Mouse (Mus musculus): ENCODE measurements around the gene Poldip2.
A peak's percentile ranks its signal among the peaks of the same experiment; 100 is the strongest.

Gene Poldip2

DNA sequence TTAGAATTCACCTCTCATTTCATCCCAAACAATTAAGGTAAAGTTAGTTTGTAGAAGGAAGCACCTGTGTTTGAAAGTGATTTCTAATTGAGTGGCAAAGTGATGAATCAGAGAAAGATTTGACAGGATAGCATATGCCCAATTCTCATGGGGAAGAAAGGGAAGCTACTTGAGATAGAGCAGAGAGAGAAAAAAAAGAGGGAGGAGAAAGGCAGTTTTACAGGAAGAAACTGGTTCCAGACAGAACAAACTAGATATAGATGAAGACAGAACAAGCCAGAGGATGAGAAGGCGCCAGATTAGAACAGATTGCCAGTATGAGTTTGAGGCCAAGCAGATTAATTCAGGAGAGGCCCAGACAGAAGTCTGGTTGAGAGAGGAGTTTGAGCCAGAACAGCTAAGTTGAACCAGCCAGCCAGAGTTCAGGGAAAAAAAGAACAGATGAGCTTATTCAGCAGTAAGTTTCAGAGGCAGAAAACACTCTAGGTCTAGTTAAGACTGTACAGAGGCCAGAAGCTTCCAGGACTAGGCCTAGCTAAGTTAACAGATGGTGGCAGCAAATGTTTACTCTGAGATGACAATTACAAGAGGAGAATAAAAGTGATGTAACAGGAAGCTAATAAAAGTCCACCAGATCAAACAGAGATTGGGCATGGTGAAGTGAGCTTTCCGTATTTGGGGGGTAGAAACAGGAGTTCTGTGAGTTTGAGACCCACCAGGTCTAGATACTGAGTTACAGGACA lies 35.9 kb downstream of the Poldip2 start:
- no peak for DNase-seq

DNA sequence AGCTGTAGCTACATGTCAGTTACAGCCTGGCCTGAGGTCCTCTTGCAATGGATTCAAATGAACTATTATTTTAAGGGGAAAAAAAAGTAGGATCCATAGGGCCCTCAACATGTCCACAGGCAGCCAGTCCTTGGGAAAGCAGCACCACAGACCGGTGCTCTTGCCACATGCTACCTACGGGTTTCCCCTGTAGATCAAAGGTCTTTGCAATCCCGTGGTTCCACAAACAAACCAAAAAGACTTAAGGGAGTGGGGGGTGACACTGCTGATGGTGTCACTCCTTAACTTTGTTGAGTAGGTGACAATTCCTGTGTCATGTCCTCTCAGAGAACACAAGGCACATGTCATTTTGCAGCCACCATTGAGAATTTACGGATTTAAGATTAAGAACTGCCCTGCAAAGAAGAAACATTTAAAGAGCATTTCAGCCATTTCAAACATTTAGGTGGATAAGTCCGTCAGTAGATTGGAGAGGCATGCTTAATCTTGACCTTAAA lies 37.5 kb downstream of the Poldip2 start:
- DNase-seq: no peak

DNA sequence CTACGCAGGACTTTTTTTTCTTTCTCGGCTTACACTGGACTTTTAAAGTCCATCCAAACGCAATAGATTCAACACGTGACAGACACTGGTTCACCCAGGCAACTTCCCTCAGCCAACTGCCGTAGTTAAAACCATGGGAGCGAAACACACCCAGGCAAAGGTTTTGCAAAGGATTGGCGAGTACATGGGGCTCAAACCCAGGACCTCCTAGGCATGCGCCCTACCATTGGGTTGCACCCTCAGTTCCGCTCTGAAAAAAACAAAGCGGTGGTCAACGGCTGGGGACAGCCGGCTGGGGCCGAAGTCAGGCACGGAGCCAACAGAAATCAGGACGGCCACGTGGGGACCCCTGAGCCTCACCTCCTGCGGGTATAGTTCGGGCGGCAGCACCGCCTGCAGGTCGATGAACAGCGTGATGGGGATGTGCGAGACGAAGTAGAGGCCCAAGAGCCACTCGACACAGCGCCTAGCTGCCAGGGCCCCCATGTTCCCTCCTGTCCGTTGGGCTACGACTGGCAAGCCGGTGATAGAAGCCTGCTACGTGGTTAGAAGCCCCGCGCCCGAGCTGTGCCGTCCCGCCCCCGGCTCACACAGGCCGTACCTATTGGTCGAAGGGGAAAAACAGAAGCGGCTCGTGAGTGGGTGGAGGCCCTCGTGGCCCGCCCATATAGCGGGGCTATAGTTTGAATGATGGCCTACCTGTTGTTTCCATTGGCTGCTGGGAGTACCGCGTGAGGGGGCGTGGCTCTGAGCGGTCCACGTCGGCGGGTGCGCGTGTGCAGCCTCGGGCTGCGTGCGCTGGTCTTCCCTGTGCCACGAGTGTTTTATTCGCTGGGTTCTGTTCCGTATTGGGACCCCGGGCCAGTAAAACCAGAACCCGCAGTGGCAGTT lies 38.4 kb downstream of the Poldip2 start, which contains the start of gene Tmem97:
Gene Tmem97 (minus strand): TSS at position 610 of the 891 bp plus-strand sequence.
- DNase-seq: peak; percentile 96 to 98

DNA sequence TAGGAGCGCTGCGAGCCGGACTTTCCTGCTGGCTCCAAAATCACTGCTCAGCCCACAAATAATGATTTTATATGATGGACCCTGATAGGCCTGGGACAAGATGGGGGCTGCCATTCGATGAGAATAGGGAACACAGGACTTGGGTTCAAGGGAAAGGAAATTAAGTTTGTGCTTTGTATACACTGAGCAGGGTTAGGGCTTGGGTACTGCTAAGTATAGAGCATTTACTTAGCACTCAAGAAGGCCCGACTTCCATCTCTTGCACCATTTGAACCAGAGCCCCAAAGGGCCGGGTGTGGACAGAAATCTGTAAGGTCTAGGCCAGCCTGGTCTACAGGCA lies 39.0 kb downstream of the Poldip2 start:
- DNase-seq: no peak

DNA sequence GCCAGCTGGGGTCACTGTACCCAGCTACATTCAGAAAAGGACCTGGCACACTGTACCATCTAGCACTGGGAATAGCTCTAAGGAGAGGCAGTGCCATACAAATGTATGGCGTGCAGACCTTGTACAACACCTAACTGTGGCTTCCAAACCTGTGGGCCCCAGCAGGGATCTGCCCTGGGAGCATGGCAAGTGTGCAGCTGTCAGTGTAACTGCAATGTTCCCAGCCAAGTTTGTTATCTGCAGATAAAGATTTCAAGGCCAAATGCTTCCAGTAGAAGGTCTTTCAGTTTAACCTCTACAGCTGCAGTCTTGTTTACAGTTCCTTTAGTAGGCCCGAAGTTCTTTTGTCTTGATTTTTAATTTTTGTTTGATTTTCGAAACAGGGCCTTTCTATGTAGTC lies 43.6 kb downstream of the Poldip2 start:
- DNase-seq: no peak

DNA sequence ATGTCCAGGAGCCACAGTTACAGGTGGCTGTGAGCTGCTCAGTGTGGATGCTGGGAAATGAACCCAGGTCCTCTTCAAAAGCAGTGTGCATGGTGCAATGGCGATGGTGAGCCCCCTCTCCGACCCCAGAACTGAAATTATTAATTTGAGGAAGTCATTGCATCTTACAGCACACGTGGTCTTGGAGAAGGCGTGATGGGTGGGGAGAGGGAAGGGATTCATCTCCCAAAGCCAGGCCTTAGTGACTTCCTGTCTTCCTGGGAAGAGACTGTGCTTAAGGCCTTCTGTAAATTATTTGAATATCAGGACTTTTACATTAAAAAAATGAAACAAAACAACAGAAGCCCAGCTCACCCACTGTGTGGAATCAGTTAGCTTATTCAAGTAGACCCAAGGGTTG lies 44.1 kb downstream of the Poldip2 start:
- no peak for DNase-seq

DNA sequence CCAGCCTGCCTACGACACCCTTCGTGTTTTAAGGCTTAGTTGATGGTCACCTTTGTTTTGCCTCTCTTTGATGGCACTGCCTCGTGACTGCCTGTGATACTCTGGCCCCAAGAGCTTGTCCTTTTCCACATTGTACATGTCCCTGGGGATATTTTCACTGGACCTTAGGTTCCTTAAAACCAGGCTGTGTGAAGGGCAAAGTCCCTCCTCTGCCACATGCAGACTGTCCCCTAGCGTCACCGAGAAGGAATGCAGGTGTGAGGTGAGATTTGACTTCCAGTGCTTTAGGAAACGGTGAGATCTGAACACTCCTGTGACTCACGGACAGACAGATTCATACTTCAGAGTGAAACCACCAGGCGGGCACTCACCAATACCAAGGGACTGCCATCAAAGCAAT lies 45.2 kb downstream of the Poldip2 start:
- peak in 1 of 2 experiments; percentile 22 for DNase-seq

DNA sequence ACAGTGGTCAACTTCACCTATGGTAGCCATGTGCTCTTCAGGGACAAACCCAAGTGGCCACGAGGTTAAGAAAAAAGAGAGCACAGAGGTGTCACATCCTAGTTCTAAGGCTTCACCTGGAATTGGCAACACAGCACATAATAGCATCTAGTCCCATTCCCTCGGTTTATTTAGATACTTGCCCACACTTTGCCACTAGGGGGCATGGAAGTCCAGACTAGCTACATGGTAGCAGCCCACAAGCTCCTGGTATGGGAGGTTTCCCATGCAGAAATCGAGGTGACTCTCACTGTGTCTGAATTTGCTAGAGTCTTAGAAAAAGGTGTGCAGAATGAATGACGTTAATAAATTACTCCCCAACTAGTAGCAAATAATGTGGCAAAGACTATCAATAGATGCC lies 48.5 kb downstream of the Poldip2 start:
- peak; percentile 40 to 80 for DNase-seq

DNA sequence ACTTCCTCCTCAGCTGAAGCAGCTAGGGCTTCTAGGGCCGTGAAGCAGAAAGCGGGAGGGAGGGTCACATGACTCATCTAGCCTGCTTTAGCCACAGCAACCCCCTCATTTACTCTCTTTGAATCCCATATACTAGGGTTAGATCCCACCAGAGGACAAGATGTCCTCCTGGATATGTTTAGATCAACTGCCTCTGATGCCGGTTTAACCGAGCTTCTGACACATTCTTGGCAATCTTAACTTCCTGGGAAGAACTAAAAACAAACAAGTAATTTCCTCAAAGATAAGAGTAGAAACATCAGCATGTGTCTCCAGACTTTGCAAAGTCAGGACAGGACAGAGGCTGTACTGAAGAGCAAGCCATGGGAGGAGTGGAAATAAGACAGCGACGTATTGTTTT lies 54.8 kb downstream of the Poldip2 start:
- peak; percentile 38 to 65 for DNase-seq

DNA sequence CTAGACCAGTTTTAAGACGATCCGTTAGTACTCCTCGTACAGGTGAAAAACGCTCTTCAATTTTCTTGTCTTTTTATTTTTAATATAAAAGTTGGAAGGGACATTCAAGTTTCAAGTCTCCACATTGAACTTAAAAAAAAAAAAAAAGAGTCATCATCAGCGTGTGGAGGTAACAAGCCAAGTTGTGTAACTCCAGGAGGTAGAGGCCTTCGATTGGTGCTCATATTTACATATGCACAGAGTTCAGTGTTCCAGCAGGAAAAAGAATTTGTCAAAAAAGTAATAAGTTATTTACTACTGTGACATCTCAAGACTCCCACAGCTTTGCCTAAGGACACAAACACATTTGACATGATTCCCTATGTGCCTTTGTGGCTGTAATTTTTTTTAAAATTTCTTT lies 55.6 kb downstream of the Poldip2 start:
- no peak for DNase-seq

DNA sequence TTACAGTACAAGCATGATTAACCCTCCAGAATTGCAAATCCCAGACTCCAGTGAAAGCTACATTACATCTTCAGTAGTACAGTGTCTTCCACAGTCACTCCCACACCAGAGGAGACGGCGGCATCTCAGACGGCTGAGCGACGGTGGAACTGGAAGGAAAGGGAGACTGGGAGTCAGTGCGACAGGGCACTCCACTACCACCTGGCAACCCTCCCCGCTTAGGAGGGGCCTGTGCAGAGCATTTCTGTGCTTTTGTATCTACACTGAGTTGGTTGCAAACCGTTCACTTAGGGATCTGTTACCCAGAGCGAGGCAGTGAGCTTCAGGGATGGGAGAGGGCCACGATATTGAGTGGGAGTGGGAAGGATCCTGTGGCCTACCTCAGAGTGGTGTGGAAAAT lies 56.8 kb downstream of the Poldip2 start:
- no peak for DNase-seq

DNA sequence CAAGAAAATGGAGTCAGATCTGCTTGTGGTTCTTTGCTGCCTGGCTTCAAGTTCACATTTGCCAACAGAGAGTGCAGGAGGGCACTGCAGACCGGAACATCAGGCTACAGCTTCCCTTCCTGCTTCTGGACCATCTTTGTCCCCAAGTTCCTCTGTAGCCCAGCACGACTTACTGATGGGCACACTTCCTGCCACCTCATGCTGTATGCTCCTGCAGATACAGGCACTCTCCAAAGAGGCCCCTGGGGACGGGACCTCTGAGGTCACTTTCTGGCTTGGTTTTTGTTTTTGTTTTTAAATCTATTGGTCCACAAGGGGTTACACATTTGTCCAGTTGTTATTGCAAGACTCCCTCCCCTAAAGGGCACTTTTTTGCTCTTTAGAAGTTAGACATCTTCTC lies 57.8 kb downstream of the Poldip2 start:
- DNase-seq: peak in 1 of 2 experiments; percentile 27

DNA sequence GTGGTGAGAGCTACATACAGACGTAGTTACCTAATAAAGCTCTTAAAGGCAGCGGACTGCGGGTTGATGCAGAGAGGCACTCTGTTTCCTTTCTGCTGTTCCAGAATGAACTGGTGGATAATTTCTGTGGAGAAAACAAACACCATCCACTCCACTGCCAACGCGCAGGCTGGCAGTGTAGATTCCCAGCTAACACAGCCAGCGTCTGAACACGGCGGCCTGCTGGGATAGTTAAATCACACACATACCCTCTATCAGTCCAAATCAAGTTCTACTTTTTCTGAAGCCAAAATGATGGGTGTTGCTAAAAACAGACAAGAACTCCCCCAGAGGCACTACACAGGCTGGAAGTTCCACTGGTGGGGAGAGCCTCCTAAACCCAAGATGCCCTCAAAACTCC lies 59.4 kb downstream of the Poldip2 start:
- DNase-seq: no peak

DNA sequence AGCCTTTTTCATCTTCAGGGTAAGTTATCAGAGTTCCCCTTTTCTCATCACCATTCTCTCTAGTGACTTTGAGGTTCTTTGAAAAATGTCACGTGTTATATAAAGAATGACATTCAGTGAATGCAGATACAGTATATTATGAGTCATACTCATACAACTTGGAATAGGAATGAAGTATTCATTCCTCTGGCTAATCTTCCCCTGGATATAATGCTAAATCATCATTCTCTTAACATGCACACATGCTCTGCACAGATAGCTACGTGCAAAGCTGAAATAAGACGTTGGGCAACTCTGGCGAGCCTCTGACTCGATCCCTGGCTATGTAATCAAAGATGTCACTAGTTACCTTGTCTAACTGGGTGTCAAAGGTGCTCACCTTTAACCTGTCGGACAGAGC lies 59.9 kb downstream of the Poldip2 start:
- DNase-seq: no peak

Measured in lung, postnatal 4 days (tissue).